Mouse (Mus musculus) heart, embryonic 10.5 days (tissue): Measurements from ENCODE around the gene Ncdn. TPM values are rescaled to one million over a fixed set of nuclear protein-coding genes. Genes with fewer than 3 reads are reported as not detected.

Experiments used
- DNase-seq: peaks from one replicate; pipeline ENCODE4 v3.0.0-alpha.2; 2017; ENCODE audit warnings: low spot score
- H3K27ac ChIP-seq: fragments of 300-500 bp; sonication (generic); 2 replicates; pipeline ENCODE4 v1.5.1; 2016; ENCODE audit warnings: mild to moderate bottlenecking
- H3K27me3 ChIP-seq: fragments of 300-500 bp; sonication (generic); 2 replicates; pipeline ENCODE4 v1.6.1; 2016; ENCODE audit warnings: mild to moderate bottlenecking; ENCODE audit not compliant: poor library complexity, insufficient read depth, severe bottlenecking
- H3K36me3 ChIP-seq: fragments of 300-500 bp; sonication (generic); 2 replicates; pipeline ENCODE4 v1.6.1; 2016; ENCODE audit warnings: mild to moderate bottlenecking, moderate library complexity
- H3K4me1 ChIP-seq: fragments of 300-500 bp; sonication (generic); 2 replicates; pipeline ENCODE4 v1.6.1; 2016; ENCODE audit warnings: mild to moderate bottlenecking
- H3K4me3 ChIP-seq: fragments of 300-500 bp; sonication (generic); 2 replicates; pipeline ENCODE4 v1.5.1; 2016; ENCODE audit warnings: mild to moderate bottlenecking, moderate library complexity
- H3K9me3 ChIP-seq: fragments of 300-500 bp; sonication (generic); 2 replicates; pipeline ENCODE4 v1.6.1; 2016; ENCODE audit warnings: mild to moderate bottlenecking, moderate library complexity
- WGBS: fragments of 180-500 bp; shearing (Covaris S2); methylation state at CpG from one replicate; pipeline ENCODE4 v1.1.7; 2016; 5-methylcytosine and 5-hydroxymethylcytosine counted together
- polyA plus RNA-seq: library from polyadenylated mRNA; unstranded; fragments of >200 nt; fragmentation: Nextera tagmentation; extraction: Ambion mirVana; gene quantifications from 2 replicates; pipeline ENCODE4 v1.2.1, GENCODE M21; 2016

Gene Ncdn
- polyA plus RNA-seq, 1 experiment from 2014 or later = 27.0 TPM

DNA sequence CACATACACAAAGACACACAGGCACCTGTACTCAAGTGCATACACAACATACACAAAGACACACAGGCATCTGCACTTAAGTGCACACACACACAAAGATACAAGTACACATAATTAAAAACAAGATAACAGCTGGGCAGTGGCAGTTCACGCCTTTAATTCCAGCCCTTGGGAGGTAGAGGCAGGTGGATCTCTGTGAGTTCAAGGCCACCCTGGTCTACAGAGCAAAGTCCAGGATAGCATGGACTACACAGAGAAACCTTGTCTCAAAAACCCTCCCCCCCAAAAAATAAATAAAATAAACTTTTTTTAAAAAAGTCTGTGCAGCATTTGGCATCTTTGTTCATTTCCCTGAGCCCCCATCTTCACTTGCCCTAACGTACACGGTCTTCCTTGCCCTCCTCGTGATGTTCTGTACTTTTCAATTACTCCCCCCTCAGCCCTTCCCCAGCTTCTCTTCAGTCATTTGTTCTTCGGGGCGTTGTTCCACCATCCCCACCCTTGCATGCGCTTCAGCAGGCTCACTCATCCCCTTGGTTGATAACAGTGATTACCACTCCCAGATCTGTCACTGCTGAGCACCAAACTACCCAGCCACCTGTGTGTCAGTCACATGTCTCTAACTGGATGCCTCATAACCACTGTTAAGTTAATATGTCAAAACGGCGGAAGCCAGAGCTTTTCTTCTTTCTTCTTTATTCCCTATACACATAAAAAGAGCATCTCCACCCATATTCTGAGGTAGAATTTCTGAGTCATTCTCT lies 16.7 kb upstream of the Ncdn start:
- H3K27me3 ChIP-seq = no peaks in the 10 kb centered on the region
- WGBS = 72% methylated on average over 9 of the region's 9 CpGs
- H3K4me3 ChIP-seq = no peak overlapping the region
- no peak overlapping the region for H3K27ac ChIP-seq
- H3K4me1 ChIP-seq = no peaks in the 10 kb centered on the region
- DNase-seq = no peak
- no peaks in the 10 kb centered on the region for H3K9me3 ChIP-seq
- 0 out of 2 replicates have a peak, but pooled peaks cover 7% of the 10 kb centered on the region for H3K36me3 ChIP-seq

DNA sequence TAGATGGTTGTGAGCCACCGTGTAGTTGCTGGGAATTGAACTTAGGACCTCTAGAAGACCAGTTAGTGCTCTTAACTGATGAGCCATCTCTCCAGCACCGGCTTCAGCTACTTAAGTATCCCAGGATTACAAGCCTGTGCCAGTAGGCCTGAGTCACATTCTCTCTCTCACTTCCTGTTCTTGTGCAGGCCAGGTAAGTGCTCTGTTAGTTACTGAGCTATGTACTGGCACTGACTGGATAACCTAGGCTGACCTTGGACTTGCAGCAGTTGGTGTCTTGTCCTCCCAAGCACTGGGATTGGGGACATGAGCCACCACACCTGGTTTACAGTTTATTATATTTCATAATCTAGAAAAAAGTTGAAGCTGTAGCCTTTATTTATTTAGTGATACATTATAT lies 10.2 kb upstream of the Ncdn start:
- no peaks in the 10 kb centered on the region for H3K4me1 ChIP-seq
- no peaks in the 10 kb centered on the region for H3K9me3 ChIP-seq
- H3K27ac ChIP-seq = no peak overlapping the region
- H3K36me3 ChIP-seq = peaks cover 36% of the 10 kb centered on the region
- DNase-seq = no peak
- H3K27me3 ChIP-seq = no peaks in the 10 kb centered on the region
- 74% methylated on average over 2 of the region's 2 CpGs for WGBS
- no peak overlapping the region for H3K4me3 ChIP-seq

DNA sequence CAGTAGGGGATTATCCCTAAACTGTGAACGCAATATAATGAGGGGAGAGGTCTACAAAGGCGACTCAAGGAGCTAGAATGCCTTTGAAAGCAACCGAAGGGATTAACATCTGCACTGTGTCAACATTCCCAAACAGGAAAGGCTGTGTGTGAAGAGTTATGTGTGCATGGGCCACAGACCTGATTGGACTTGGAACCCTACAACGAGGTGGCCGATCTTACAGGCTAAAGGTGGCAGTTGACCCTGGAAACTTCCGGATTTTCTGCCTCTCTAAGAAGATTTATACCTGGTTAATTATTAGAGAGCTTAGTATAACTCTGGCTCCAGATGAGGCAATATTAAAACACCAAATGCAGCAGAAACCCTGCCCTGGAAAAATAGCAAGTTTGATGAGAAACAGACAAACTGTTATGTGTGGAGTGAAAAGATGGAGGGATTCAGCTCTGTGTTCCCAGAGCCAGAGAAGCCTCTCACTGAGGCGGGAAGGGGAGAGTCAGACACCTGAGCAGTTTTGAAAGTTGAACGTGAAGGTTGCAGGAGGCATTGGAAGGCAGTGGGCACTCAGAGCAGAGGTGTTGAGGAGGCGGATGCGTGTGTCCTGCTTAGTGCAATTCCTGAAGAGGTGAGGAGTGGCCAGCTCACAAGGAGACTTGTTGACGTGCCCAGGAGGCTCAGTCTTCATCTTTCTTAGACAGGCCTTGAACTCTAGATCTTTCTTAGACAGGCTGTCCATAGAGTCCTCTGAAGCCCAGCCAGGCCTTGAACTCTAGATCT lies 9.5 kb upstream of the Ncdn start:
- Histone ChIP-seq H3K4me3 (no peak overlapping the region), H3K27ac (no peak overlapping the region), H3K36me3 (peaks cover 39% of the 10 kb centered on the region), H3K27me3 (no peaks in the 10 kb centered on the region), H3K9me3 (no peaks in the 10 kb centered on the region), H3K4me1 (no peaks in the 10 kb centered on the region)
- DNase-seq = no peak
- 74% methylated on average over 11 of the region's 11 CpGs for WGBS

DNA sequence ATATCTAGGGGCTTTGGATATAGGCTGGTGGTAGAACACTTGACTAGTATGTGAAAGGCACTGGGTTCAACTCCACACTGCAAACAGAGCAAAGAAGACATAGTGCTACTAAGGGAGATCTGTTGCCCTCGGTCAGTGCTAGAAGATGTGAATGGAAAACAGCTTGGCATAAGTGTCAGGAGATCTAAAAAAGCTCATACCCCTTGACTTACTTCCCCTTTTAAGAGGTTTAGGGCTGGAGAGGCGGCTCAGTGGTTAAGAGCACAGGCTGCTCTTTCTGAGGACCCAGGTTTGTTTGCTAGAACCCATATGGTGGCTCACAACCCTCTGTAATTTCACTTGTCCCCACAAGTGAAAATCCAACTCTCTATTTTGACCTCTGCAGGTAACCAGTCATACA lies 6.2 kb upstream of the Ncdn start:
- 80% methylated on average over 2 of the region's 2 CpGs for WGBS

DNA sequence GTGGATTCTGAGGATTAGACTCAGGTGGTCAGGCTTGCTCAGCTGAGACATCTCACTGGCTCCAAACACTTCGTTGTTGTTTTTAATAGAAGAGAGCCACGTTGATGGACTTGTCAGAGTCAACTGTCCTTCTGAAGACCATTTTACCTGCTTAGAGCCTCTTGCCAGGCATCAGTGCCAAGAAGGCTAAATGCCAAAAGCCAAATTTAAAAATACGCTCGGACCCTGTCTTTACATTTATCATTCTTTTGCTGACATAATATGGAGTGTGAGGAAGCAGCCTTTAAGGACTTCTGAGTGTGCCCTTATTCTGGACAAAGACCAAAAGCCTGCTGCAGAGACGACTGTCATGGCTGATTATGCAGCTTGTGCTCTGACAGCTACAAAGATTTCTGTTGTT lies 5.1 kb upstream of the Ncdn start:
- H3K27me3 ChIP-seq = no peaks in the 10 kb centered on the region
- peaks cover 9% of the 10 kb centered on the region for H3K4me1 ChIP-seq
- no peak overlapping the region for H3K4me3 ChIP-seq
- peaks cover 38% of the 10 kb centered on the region for H3K36me3 ChIP-seq
- DNase-seq = no peak
- 81% methylated on average over 5 of the region's 5 CpGs for WGBS
- no peaks in the 10 kb centered on the region for H3K9me3 ChIP-seq
- no peak overlapping the region for H3K27ac ChIP-seq

More for the DNA sequence above, 6.2 kb upstream of the Ncdn start:
- no peak overlapping the region for H3K4me3 ChIP-seq
- H3K27ac ChIP-seq = no peak overlapping the region
- no peak for DNase-seq
- peaks cover 44% of the 10 kb centered on the region for H3K36me3 ChIP-seq
- no peaks in the 10 kb centered on the region for H3K9me3 ChIP-seq
- H3K27me3 ChIP-seq = no peaks in the 10 kb centered on the region
- H3K4me1 ChIP-seq = peaks cover 6% of the 10 kb centered on the region

DNA sequence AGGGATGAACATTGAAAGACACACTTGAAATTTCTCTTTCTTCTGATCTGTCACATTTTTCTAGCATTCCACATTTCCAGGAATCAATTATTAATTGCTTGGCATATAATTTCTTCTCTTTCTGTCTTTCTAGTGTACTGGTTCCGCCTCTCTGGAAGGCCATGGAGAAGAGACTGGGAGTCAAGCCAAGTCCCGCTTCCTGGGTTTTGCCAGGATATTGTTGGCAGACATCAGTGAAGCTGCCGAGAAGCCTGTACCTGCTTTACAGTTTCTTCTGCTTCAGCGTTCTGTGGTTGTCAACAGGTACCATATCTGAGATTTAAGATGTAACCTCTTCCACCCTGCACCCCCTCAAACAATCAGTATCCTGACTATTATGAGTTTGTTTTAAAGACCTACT lies 3.5 kb upstream of the Ncdn start:
- H3K9me3 ChIP-seq = no peaks in the 10 kb centered on the region
- no peak overlapping the region for H3K4me3 ChIP-seq
- WGBS = 82% methylated on average over 4 of the region's 4 CpGs
- no peak overlapping the region for H3K27ac ChIP-seq
- no peak for DNase-seq
- H3K36me3 ChIP-seq = peaks cover 35% of the 10 kb centered on the region
- H3K27me3 ChIP-seq = no peaks in the 10 kb centered on the region
- H3K4me1 ChIP-seq = peaks cover 19% of the 10 kb centered on the region

DNA sequence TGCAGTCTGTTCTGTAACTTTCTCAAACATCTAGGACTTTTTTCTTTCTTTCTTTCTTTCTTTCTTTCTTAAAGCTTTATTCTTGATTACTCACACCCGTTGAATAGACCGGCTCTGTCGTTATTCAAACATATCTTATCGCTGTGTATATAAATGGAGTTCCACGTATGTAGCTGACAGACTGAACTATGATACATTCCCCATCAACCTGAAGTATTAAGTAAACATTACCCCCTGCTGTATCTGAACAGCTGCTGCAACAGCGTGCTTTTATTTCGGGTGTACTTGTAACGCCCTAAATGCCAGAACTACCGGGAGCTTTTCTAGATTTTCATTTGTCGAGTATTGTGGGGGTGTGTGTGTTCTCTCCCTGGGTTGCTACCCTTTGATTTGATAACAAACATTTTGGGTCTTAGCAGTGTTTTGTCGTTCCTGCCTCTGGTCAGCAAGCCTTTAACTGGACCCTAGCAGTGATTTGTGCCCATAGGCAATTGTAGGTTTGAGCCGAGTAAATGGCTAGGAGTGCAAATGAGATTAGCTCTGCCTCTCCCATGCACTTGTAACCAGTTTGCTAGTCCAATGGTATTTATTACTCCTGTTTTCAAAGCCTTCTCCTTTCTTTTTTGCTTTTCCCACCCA lies 1.6 kb upstream of the Ncdn start:
- peaks cover 31% of the 10 kb centered on the region for H3K36me3 ChIP-seq
- no peak for DNase-seq
- H3K9me3 ChIP-seq = no peaks in the 10 kb centered on the region
- no peaks in the 10 kb centered on the region for H3K27me3 ChIP-seq
- 49% methylated on average over 12 of the region's 12 CpGs for WGBS
- H3K4me3 ChIP-seq = peak overlapping the region; percentile 88
- peaks cover 38% of the 10 kb centered on the region for H3K4me1 ChIP-seq
- H3K27ac ChIP-seq = no peak overlapping the region

DNA sequence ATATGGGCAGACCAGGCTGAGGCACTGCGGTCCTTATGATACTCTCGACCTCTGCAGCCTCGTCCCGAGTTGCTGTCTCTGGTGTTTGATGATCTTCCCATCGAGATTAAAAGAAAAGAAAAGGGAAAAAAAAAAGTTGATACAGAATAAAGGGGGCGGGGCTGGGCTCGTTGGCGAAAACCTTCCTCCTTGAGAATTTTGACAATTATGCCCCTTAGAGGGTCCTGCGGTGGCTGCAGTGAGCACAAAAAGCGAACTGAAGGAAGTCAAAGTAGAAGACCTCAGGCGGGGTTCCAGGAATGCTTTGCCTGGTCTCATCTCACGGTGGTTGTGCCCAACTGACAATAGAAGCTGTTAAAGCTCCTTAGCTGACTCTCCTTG lies 983 bp upstream of the Ncdn start:
- Histone ChIP-seq H3K36me3 (peaks cover 32% of the 10 kb centered on the region), H3K27me3 (no peaks in the 10 kb centered on the region), H3K27ac (peak overlapping the region; percentile 96), H3K4me1 (peaks cover 44% of the 10 kb centered on the region), H3K9me3 (no peaks in the 10 kb centered on the region), H3K4me3 (peak overlapping the region; percentile 88)
- DNase-seq = no peak
- 2% methylated on average over 12 of the region's 12 CpGs for WGBS

DNA sequence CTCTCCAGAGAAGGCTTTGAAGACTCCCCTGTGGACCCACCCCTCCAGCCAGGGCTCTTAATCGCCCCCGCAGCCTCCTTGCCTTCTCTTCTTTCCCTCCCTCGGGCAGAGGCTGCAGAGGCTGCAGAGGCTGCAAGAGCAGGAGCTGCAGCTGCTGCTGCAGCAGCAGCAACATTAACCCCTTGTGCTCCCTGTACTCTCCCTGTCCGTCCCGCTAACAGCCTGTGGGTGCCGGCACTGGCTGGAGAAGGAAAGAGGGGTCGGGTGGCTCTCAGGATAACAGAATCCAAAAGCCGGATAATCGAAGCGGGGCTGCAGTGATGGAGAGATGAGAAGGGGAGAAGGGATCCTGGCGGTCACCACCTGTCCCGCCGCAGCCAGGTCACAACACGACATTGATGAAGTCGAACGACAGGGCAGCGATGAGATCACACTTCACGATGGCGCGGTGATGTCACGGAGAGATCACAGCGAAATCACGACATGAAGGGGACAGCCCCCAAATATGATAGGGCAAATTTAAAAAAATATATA lies 563 bp downstream of the Ncdn start:
- peaks cover 45% of the 10 kb centered on the region for H3K4me1 ChIP-seq
- WGBS = under 1% methylated on average over 23 of the region's 23 CpGs
- DNase-seq = no peak
- H3K4me3 ChIP-seq = peak overlapping the region; percentile 88
- no peaks in the 10 kb centered on the region for H3K9me3 ChIP-seq
- peak overlapping the region; percentile 96 for H3K27ac ChIP-seq
- no peaks in the 10 kb centered on the region for H3K27me3 ChIP-seq
- H3K36me3 ChIP-seq = peaks cover 39% of the 10 kb centered on the region

DNA sequence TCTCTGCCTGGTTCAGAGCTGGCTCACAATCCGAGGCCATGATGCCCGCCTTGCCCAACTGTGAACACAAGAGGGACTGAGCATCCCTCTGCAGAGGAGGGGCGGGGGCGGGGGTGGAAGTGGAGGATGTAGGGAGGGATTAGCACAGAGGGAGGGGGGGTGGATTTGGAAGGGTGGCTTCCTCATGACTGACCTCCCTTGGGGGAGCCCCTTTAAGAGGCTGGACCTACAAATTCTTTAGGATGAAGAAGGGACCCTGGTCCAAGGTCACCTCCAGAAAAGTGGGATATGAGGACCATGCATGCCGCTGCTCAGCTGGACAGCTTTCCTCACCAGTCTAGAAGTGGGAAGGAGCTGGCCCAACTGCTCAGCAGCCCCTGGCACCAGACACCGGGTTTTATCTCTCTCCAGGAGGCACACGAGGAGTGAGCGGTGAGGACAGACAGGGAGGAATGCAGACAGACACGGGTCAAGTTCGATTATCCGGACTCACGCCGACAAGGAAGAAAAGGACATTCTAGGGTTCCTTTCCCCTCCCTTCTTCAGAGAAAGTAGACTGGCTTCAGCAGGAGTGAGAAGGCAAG lies 1.1 kb downstream of the Ncdn start:
- Histone ChIP-seq H3K27ac (peak overlapping the region; percentile 96), H3K9me3 (no peaks in the 10 kb centered on the region), H3K27me3 (no peaks in the 10 kb centered on the region), H3K4me3 (peak overlapping the region; percentile 88), H3K36me3 (peaks cover 39% of the 10 kb centered on the region), H3K4me1 (peaks cover 45% of the 10 kb centered on the region)
- no peak for DNase-seq
- WGBS = 9% methylated on average over 13 of the region's 13 CpGs

DNA sequence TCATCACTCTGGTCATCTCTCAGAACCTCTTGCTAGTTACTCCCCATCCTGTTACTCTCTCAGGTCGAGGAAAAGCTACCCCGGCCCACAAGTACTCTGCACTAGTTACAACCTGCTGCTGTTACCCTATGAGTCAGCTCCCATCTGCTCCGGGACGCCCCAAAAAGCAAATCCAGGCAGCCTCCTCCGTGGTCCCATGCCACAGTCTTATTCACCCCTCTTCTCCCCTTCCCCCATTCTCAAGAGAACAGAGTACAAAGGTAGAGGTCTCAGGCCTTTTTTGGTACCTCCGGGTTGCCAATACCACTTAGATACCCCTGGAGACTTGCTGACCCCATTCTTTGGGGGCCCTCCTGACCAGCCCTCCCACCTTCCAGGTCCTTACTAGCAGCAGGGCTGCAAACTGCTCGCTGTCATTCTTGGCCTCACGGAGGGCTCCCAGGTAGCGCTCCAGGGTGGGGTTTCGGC lies 1.6 kb downstream of the Ncdn start:
- Histone ChIP-seq H3K27me3 (no peaks in the 10 kb centered on the region), H3K27ac (peak overlapping the region; percentile 96; the same call in 1 of the 2 replicates), H3K4me1 (peaks cover 48% of the 10 kb centered on the region), H3K4me3 (peak overlapping the region; percentile 88), H3K36me3 (peaks cover 42% of the 10 kb centered on the region), H3K9me3 (no peaks in the 10 kb centered on the region)
- no peak for DNase-seq
- WGBS = 61% methylated on average over 10 of the region's 10 CpGs

DNA sequence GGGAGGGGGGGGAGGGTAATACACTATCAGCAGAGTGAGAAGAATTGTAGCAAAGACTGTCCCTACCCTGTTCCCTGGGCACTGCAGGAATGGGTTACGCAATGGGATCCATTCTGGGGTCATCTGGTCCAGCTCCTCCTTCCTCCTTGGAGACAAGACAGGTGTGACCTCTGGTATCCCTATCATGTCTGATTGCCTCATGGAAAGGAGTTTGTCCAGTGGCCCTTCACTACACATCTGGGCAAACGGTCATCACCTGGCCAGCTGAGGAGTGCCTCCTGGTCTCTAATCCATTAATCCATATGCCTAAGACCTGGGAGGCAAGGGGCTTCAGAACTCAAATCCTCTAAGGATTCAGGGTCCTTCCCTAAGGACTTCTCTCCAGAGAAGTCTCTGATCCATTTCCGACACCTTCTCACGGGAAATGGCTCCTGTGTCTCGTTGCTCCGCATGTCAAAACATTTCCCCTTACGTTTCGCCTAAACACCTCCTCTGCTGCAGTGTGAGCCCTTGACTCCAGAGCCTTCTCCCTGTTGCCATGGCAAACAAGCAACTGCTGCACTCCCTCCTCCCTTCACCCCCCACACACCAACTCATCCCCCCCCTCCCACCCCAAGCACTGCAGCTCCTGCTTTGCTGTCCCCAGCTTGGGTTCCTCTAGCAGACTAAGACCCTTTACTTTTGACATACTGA lies 2.2 kb downstream of the Ncdn start:
- DNase-seq = no peak
- no peaks in the 10 kb centered on the region for H3K9me3 ChIP-seq

More for the DNA sequence above, 2.2 kb downstream of the Ncdn start:
- H3K27me3 ChIP-seq = no peaks in the 10 kb centered on the region
- 86% methylated on average over 8 of the region's 8 CpGs for WGBS
- peaks cover 48% of the 10 kb centered on the region for H3K36me3 ChIP-seq
- H3K4me3 ChIP-seq = no peak overlapping the region
- no peak overlapping the region for H3K27ac ChIP-seq
- H3K4me1 ChIP-seq = peaks cover 48% of the 10 kb centered on the region
